Mouse (Mus musculus) embryonic facial prominence, embryonic 14.5 days (tissue): Measurements from ENCODE around the gene Gm5591. TPM values are rescaled to one million over a fixed set of nuclear protein-coding genes. Genes with fewer than 3 reads are reported as not detected.
"Not testable (repeated sequence)": the region's sequence is repeated elsewhere in the genome, so short reads cannot be mapped to it uniquely, and the experiment has no call there.

ENCODE experiments used
- ATAC-seq: fragments of 200-750 bp; cut with Nextera tagmentation; 2 replicates; pipeline ENCODE4 v1.8.0; 2017; ENCODE audit warnings: low read depth, moderate number of reproducible peaks, moderate TSS enrichment
- DNase-seq: peaks from one replicate; pipeline ENCODE4 v3.0.0-alpha.2; 2015; ENCODE audit warnings: low spot score
- H3K27ac ChIP-seq: fragments of 300-500 bp; sonication (generic); replicated peaks from 2 replicates; pipeline ENCODE4 v1.5.1; 2014; ENCODE audit warnings: low read depth, mild to moderate bottlenecking, low read length, moderate library complexity
- H3K27me3 ChIP-seq: fragments of 300-500 bp; sonication (generic); replicated peaks from 2 replicates; pipeline ENCODE4 v1.6.1; 2014; ENCODE audit warnings: low read length; ENCODE audit not compliant: control insufficient read depth, insufficient read depth
- H3K36me3 ChIP-seq: fragments of 300-500 bp; sonication (generic); 2 replicates; pipeline ENCODE4 v1.6.1; 2014; ENCODE audit warnings: low read length, mixed read lengths; ENCODE audit not compliant: control insufficient read depth, insufficient read depth
- H3K4me1 ChIP-seq: fragments of 300-500 bp; sonication (generic); 2 replicates; pipeline ENCODE4 v1.6.1; 2014; ENCODE audit warnings: antibody characterized with exemption, low read length; ENCODE audit not compliant: control insufficient read depth, insufficient read depth
- H3K4me2 ChIP-seq: fragments of 300-500 bp; sonication (generic); 2 replicates; pipeline ENCODE4 v1.6.1; 2014; ENCODE audit warnings: low read depth, mild to moderate bottlenecking, low read length, moderate library complexity, mixed read lengths
- H3K4me3 ChIP-seq: fragments of 300-500 bp; sonication (generic); 2 replicates; pipeline ENCODE4 v1.5.1; 2014; ENCODE audit warnings: low read depth, mild to moderate bottlenecking, low read length
- H3K9ac ChIP-seq: fragments of 300-500 bp; sonication (generic); 2 replicates; pipeline ENCODE4 v1.6.1; 2014; ENCODE audit warnings: low read depth, mild to moderate bottlenecking, low read length, moderate library complexity, mixed read lengths
- H3K9me3 ChIP-seq: fragments of 300-500 bp; sonication (generic); 2 replicates; pipeline ENCODE4 v1.6.1; 2016; ENCODE audit warnings: low read length; ENCODE audit not compliant: control insufficient read depth
- WGBS: fragments of 180-500 bp; shearing (Covaris S2); extraction: QIAGEN DNeasy Blood & Tissue Kit; methylation state at CpG from one replicate; pipeline ENCODE4 v1.1.7; 2014; 5-methylcytosine and 5-hydroxymethylcytosine counted together
- polyA plus RNA-seq: library from polyadenylated mRNA; unstranded; fragments of >200 nt; fragmentation: Nextera tagmentation; extraction: Ambion mirVana; gene quantifications from 2 replicates; pipeline ENCODE4 v1.2.1, GENCODE M21; 2014

Gm5591 gene
- polyA plus RNA-seq = not detected in 2 replicates

GRCm38 (mm10) chr7:38528093-38528492 lies at the start of gene Gm5591:
Gene Gm5591, minus strand, starts transcription at chr7:38528193.
- H3K9me3 ChIP-seq, H3K4me3 ChIP-seq, H3K4me1 ChIP-seq, H3K9ac ChIP-seq, H3K4me2 ChIP-seq, H3K27ac ChIP-seq, DNase-seq, H3K27me3 ChIP-seq, ATAC-seq, H3K36me3 ChIP-seq: not testable (repeated sequence)
- 74% methylated on average over 2 of the region's 2 CpGs for WGBS

DNA sequence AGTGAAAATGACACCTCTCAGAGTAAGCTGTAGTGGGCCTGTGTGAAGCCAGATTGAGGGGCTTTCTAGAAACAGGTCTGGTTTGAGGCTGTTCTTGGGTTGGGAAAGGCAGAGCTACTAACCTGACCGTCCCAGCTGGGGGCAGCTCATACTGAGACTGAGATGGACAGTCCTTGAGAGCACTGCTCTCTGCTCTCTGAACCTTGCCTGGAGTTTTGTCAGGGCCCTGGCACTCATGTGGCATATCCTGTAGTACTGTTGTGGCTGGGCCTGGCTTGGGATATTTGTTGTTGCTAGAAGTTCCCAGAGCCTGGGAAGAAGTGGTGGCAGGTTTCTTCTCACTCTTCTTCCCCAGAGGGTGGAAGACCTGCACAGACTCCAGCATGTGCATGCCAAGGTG lies 39.5 kb downstream of the Gm5591 start:
- ATAC-seq, H3K27me3 ChIP-seq: not testable (repeated sequence)
- 91% methylated on average over 1 of the region's 1 CpGs for WGBS

More for the DNA sequence above, 39.5 kb downstream of the Gm5591 start:
- not testable (repeated sequence) for H3K27ac ChIP-seq, H3K4me1 ChIP-seq, H3K9me3 ChIP-seq, DNase-seq, H3K9ac ChIP-seq, H3K4me3 ChIP-seq, H3K4me2 ChIP-seq, H3K36me3 ChIP-seq
